Mouse (Mus musculus) kidney, postnatal 0 days (tissue): Measurements from ENCODE around the gene Gm20521. TPM values are rescaled to one million over a fixed set of nuclear protein-coding genes. Genes with fewer than 3 reads are reported as not detected.

Source experiments
- ATAC-seq: fragments of 200-750 bp; cut with Nextera tagmentation; replicated peaks from 2 replicates; pipeline ENCODE4 v1.8.0; 2017; ENCODE audit warnings: low read depth, moderate number of reproducible peaks, moderate TSS enrichment, moderate library complexity; ENCODE audit not compliant: low FRiP score
- DNase-seq: peaks from one replicate; pipeline ENCODE4 v3.0.0-alpha.2; 2016; ENCODE audit warnings: low spot score
- H3K27ac ChIP-seq: fragments of 300-500 bp; sonication (generic); 2 replicates; pipeline ENCODE4 v1.5.1; 2014; ENCODE audit warnings: mild to moderate bottlenecking
- H3K27me3 ChIP-seq: fragments of 300-500 bp; sonication (generic); 2 replicates; pipeline ENCODE4 v1.6.1; 2014; ENCODE audit warnings: low read length, mixed read lengths; ENCODE audit not compliant: insufficient read depth
- H3K36me3 ChIP-seq: fragments of 300-500 bp; sonication (generic); 2 replicates; pipeline ENCODE4 v1.6.1; 2014; ENCODE audit warnings: low read length, mixed read lengths; ENCODE audit not compliant: insufficient read depth
- H3K4me1 ChIP-seq: fragments of 300-500 bp; sonication (generic); replicated peaks from 2 replicates; pipeline ENCODE4 v1.6.1; 2014; ENCODE audit warnings: antibody characterized with exemption, low read length, mixed read lengths; ENCODE audit not compliant: insufficient read depth
- H3K4me2 ChIP-seq: fragments of 300-500 bp; sonication (generic); 2 replicates; pipeline ENCODE4 v1.6.1; 2014; ENCODE audit warnings: mild to moderate bottlenecking, low read length, moderate library complexity, mixed read lengths
- H3K4me3 ChIP-seq: fragments of 300-500 bp; sonication (generic); replicated peaks from 2 replicates; pipeline ENCODE4 v1.5.1; 2014; ENCODE audit warnings: low read depth, low read length
- H3K9ac ChIP-seq: fragments of 300-500 bp; sonication (generic); 2 replicates; pipeline ENCODE4 v1.6.1; 2014; ENCODE audit warnings: low read depth, low read length
- H3K9me3 ChIP-seq: fragments of 300-500 bp; sonication (generic); replicated peaks from 2 replicates; pipeline ENCODE4 v1.6.1; 2016; ENCODE audit warnings: low read length, inconsistent platforms, mixed read lengths
- CTCF ChIP-seq: IDR thresholded peaks from 2 replicates; pipeline ENCODE4 v1.5.1; 2016; ENCODE audit warnings: antibody characterized with exemption, low read depth, mild to moderate bottlenecking, moderate library complexity
- WGBS: fragments of 180-500 bp; shearing (Covaris S2); extraction: QIAGEN DNeasy Blood & Tissue Kit; methylation state at CpG from one replicate; pipeline ENCODE4 v1.1.7; 2014; 5-methylcytosine and 5-hydroxymethylcytosine counted together
- polyA plus RNA-seq: library from polyadenylated mRNA; unstranded; fragments of >200 nt; fragmentation: Nextera tagmentation; extraction: Ambion mirVana; gene quantifications from 2 replicates; pipeline ENCODE4 v1.2.1, GENCODE M21; 2015

Gm20521 gene
- polyA plus RNA-seq, 1 experiment from 2014 or later, result 1.7 TPM

DNA sequence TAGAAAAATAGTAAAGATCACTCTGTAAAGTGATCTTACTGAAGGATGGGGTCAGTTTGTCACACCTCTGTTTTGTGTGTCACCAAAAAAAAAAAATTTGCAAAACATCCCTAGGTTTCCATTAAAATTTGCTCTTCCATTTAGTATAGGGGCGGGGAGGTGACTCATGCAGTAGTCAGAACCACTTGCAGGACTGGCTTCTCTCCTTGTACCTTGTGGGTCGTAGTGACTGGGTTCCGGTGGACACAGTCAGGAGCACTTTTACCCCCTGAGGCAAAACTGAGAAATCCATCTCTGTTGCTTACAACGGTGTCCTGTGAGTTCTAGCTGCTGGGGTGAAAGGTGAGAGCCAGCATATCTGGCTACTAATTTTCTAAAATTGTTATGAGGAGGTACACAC, 20.4 kb downstream of the Gm20521 start:
- H3K9ac ChIP-seq, result no peak overlapping the region
- no peak for DNase-seq
- ATAC-seq, result no peak
- no peak overlapping the region for H3K4me3 ChIP-seq
- no peak for TF ChIP-seq CTCF
- no peaks in the 10 kb centered on the region for H3K27me3 ChIP-seq
- no peak overlapping the region for H3K27ac ChIP-seq
- H3K36me3 ChIP-seq, result peaks cover 24% of the 10 kb centered on the region
- 78% methylated on average over 4 of the region's 4 CpGs for WGBS
- H3K9me3 ChIP-seq, result no peaks in the 10 kb centered on the region
- H3K4me2 ChIP-seq, result no peak overlapping the region
- no peaks in the 10 kb centered on the region for H3K4me1 ChIP-seq

GRCm38 (mm10) chr14:54908682-54909081, 25.4 kb downstream of the Gm20521 start:
- H3K4me3 ChIP-seq, result no peak overlapping the region
- peaks cover 21% of the 10 kb centered on the region for H3K36me3 ChIP-seq
- no peaks in the 10 kb centered on the region for H3K9me3 ChIP-seq
- H3K27ac ChIP-seq, result no peak overlapping the region
- H3K9ac ChIP-seq, result no peak overlapping the region
- no peaks in the 10 kb centered on the region; the same call in 1 of the 2 replicates for H3K4me1 ChIP-seq
- no peak for DNase-seq
- ATAC-seq, result no peak
- WGBS, result 51% methylated on average over 7 of the region's 7 CpGs
- H3K27me3 ChIP-seq, result no peaks in the 10 kb centered on the region
- no peak overlapping the region for H3K4me2 ChIP-seq
- TF ChIP-seq CTCF, result no peak

DNA sequence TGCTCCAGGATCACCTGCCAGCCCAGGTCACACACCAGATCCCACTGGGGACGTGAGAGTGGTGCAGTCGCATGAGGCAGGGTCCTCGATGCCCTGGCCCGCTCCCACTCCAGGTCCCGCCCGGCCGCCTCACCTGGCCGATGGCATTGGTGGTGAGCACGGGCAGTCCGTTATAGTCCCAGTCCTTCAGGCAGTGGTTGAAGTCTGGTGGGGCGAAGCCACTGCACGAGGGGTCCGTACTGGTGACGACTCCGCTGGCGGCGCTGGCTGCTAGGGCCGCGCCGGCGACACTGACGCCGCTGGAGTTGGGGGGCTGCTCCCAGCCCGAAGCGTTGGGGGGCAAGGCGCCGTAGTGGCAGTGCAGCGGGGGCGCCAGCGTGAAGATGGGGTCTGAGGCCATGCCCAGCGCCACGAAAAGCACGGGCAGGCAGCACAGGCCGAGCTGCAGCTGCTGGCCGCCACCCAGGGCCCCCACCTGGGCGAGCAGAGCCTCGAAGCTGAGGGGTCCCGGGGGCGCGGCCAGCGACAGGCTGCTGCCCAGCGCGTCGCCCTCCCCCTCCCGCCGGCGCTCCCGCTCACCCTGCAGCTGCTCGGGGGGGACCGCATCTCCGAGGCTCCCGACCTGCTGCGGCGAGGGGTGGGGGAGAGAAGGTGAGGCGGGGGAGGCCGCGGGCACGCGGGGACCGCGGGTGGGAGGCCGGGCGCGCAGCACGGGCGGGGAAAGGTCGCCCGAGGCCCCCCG, 29.0 kb downstream of the Gm20521 start:
- Histone ChIP-seq H3K9ac (peak overlapping the region; percentile 87), H3K9me3 (no peaks in the 10 kb centered on the region), H3K4me1 (no peaks in the 10 kb centered on the region; the same call in 1 of the 2 replicates), H3K4me2 (peak overlapping the region; percentile 99), H3K36me3 (peaks cover 23% of the 10 kb centered on the region), H3K27me3 (no peaks in the 10 kb centered on the region), H3K27ac (peak overlapping the region; percentile 31; the same call in 1 of the 2 replicates), H3K4me3 (peak overlapping the region; percentile 91)
- WGBS, result 1% methylated on average over 60 of the region's 69 CpGs
- ATAC-seq (peak; percentile 52), DNase-seq (peak; percentile 38)
- TF ChIP-seq CTCF, result no peak

DNA sequence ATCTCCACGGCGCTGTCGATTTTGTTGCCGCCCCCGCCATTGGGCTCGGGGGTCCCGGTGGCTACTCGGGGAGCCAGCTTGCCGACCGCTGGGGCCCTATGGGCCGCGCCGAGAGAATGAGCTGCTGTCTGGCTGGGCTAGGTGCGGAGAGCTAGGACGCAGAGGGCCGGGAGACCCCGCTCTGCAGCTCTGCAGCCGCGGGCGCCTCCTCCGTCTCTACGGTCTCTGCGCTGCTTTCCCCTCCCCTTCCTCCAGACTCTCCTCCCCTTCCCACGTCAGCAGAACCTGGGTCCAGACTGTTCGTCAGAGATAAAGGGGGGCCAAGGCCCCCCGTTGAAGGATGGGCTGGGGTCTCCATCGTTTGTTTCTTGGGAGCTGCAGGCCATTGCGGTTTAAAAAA, 29.6 kb downstream of the Gm20521 start, which contains the start of gene Slc22a17:
Slc22a17 (minus strand) TSS at position 247 of the 400 bp plus-strand sequence.
- Histone ChIP-seq H3K4me1 (no peaks in the 10 kb centered on the region; the same call in 1 of the 2 replicates), H3K4me2 (peak within 1 kb of the TSS; percentile 99), H3K4me3 (peak within 1 kb of the TSS; percentile 91), H3K9me3 (no peaks in the 10 kb centered on the region), H3K27me3 (no peaks in the 10 kb centered on the region), H3K36me3 (peaks cover 21% of the 10 kb centered on the region; the same call in 1 of the 2 replicates), H3K27ac (peak within 1 kb of the TSS; percentile 31; the same call in 1 of the 2 replicates), H3K9ac (peak within 1 kb of the TSS; percentile 87)
- WGBS, result under 1% methylated on average over 28 of the region's 28 CpGs
- DNase-seq (peak; percentile 94), ATAC-seq (peak; percentile 68)
- no peak for TF ChIP-seq CTCF

- Histone ChIP-seq H3K4me2 (peak overlapping the region; percentile 99), H3K36me3 (peaks cover 21% of the 10 kb centered on the region; the same call in 1 of the 2 replicates), H3K9me3 (no peaks in the 10 kb centered on the region), H3K4me3 (peak overlapping the region; percentile 91), H3K9ac (peak overlapping the region; percentile 87), H3K27ac (no peak overlapping the region), H3K27me3 (no peaks in the 10 kb centered on the region), H3K4me1 (no peaks in the 10 kb centered on the region; the same call in 1 of the 2 replicates)
- 13% methylated on average over 10 of the region's 10 CpGs for WGBS
- ATAC-seq (no peak), DNase-seq (no peak)
- no peak for TF ChIP-seq CTCF
Observed at GRCm38 (mm10) chr14:54913343-54913742, 30.1 kb downstream of the Gm20521 start.

- Histone ChIP-seq H3K4me1 (peaks cover 11% of the 10 kb centered on the region), H3K9ac (no peak overlapping the region), H3K4me2 (no peak overlapping the region), H3K4me3 (no peak overlapping the region), H3K9me3 (no peaks in the 10 kb centered on the region), H3K27me3 (no peaks in the 10 kb centered on the region), H3K36me3 (peaks cover 23% of the 10 kb centered on the region; the same call in 1 of the 2 replicates), H3K27ac (no peak overlapping the region)
- no peak for TF ChIP-seq CTCF
- DNase-seq (no peak), ATAC-seq (no peak)
- WGBS, result 83% methylated on average over 16 of the region's 16 CpGs
Observed at GRCm38 (mm10) chr14:54920076-54920685, 36.9 kb downstream of the Gm20521 start.
